Mouse (Mus musculus) testis, adult 2 months (tissue): ENCODE results near the gene Prdx5. TPM values are rescaled to one million over a fixed set of nuclear protein-coding genes. Genes with fewer than 3 reads are reported as not detected.
"Not testable (repeated sequence)": the region's sequence is repeated elsewhere in the genome, so short reads cannot be mapped to it uniquely, and the experiment has no call there.

Experiments used
- H3K27ac ChIP-seq: fragments of 200-500 bp; 2 replicates; pipeline ENCODE4 v1.5.1; 2012; ENCODE audit warnings: low read depth, low read length; ENCODE audit not compliant: control insufficient read depth, insufficient read depth
- H3K27me3 ChIP-seq: fragments of 200-500 bp; 2 replicates; pipeline ENCODE4 v1.6.1; 2012; ENCODE audit warnings: mild to moderate bottlenecking, low read length, moderate library complexity; ENCODE audit not compliant: control insufficient read depth, insufficient read depth
- H3K36me3 ChIP-seq: fragments of 200-500 bp; 2 replicates; pipeline ENCODE4 v1.6.1; 2012; ENCODE audit warnings: mild to moderate bottlenecking, low read length; ENCODE audit not compliant: control insufficient read depth, insufficient read depth
- H3K4me1 ChIP-seq: fragments of 200-500 bp; 2 replicates; pipeline ENCODE4 v1.6.1; 2012; ENCODE audit warnings: low read length; ENCODE audit not compliant: control insufficient read depth, insufficient read depth
- H3K4me3 ChIP-seq: fragments of 200-500 bp; 2 replicates; pipeline ENCODE4 v1.5.1; 2012; ENCODE audit warnings: low read depth, mild to moderate bottlenecking, low read length, moderate library complexity, mixed read lengths; ENCODE audit not compliant: control insufficient read depth
- CTCF ChIP-seq: fragments of 200-500 bp; IDR thresholded peaks from 2 replicates; pipeline ENCODE4 v1.5.1; 2012; ENCODE audit warnings: low read depth, mild to moderate bottlenecking, inconsistent platforms, low read length, moderate library complexity; ENCODE audit not compliant: control insufficient read depth, insufficient read depth, insufficient replicate concordance
- POLR2A ChIP-seq: fragments of 200-500 bp; IDR thresholded peaks from 2 replicates; pipeline ENCODE4 v1.6.1; 2012; ENCODE audit warnings: low read depth, mild to moderate bottlenecking, inconsistent platforms, low read length, moderate library complexity; ENCODE audit not compliant: control insufficient read depth
- polyA plus RNA-seq: library from polyadenylated mRNA; depleted of rRNA; stranded (reverse); fragments of >200 nt; gene quantifications from 2 replicates; pipeline ENCODE4 v1.2.3, GENCODE M21; 2012

Prdx5 gene
- polyA plus RNA-seq, 1 experiment: 120 TPM

GRCm38 (mm10) chr19:6905498-6906159, 4.3 kb downstream of the Prdx5 start:
- TF ChIP-seq CTCF (no peak), POLR2A (no peak)
- no peaks in the 10 kb centered on the region for H3K27me3 ChIP-seq
- H3K4me1 ChIP-seq: peaks cover 18% of the 10 kb centered on the region
- H3K27ac ChIP-seq: no peak overlapping the region
- H3K36me3 ChIP-seq: no peaks in the 10 kb centered on the region; the same call in 1 of the 2 replicates
- H3K4me3 ChIP-seq: no peak overlapping the region

GRCm38 (mm10) chr19:6904846-6905245, 5.1 kb downstream of the Prdx5 start:
- Histone ChIP-seq H3K4me3 (no peak overlapping the region), H3K36me3 (no peaks in the 10 kb centered on the region; the same call in 1 of the 2 replicates), H3K4me1 (peaks cover 15% of the 10 kb centered on the region), H3K27me3 (no peaks in the 10 kb centered on the region), H3K27ac (no peak overlapping the region)
- TF ChIP-seq CTCF (no peak), POLR2A (no peak)

GRCm38 (mm10) chr19:6903031-6903430, 6.9 kb downstream of the Prdx5 start:
- Histone ChIP-seq H3K27me3 (no peaks in the 10 kb centered on the region), H3K36me3 (no peaks in the 10 kb centered on the region; the same call in 1 of the 2 replicates), H3K27ac (no peak overlapping the region), H3K4me3 (no peak overlapping the region), H3K4me1 (peaks cover 7% of the 10 kb centered on the region)
- no peak for TF ChIP-seq POLR2A
- TF ChIP-seq CTCF: no peak

- no peaks in the 10 kb centered on the region for H3K27me3 ChIP-seq
- no peak overlapping the region for H3K27ac ChIP-seq
- no peak overlapping the region for H3K4me3 ChIP-seq
- H3K4me1 ChIP-seq: no peaks in the 10 kb centered on the region
- TF ChIP-seq CTCF: no peak
- no peak for TF ChIP-seq POLR2A
- no peaks in the 10 kb centered on the region for H3K36me3 ChIP-seq
These were observed 10.3 kb downstream of the Prdx5 start for GRCm38 (mm10) chr19:6899641-6900040.

- H3K27ac ChIP-seq, H3K36me3 ChIP-seq, H3K4me3 ChIP-seq, H3K4me1 ChIP-seq, H3K27me3 ChIP-seq: not testable (repeated sequence)
These were observed 14.1 kb downstream of the Prdx5 start for GRCm38 (mm10) chr19:6895608-6896305.

GRCm38 (mm10) chr19:6893731-6894451, 16.0 kb downstream of the Prdx5 start:
- no peaks in the 10 kb centered on the region for H3K27me3 ChIP-seq
- H3K36me3 ChIP-seq: no peaks in the 10 kb centered on the region
- no peak overlapping the region for H3K27ac ChIP-seq
- no peak overlapping the region for H3K4me3 ChIP-seq
- TF ChIP-seq POLR2A (no peak), CTCF (no peak)
- H3K4me1 ChIP-seq: peaks cover 2% of the 10 kb centered on the region; the same call in 1 of the 2 replicates

GRCm38 (mm10) chr19:6892512-6892911, 17.4 kb downstream of the Prdx5 start:
- Histone ChIP-seq H3K27me3 (no peaks in the 10 kb centered on the region), H3K4me3 (no peak overlapping the region), H3K36me3 (no peaks in the 10 kb centered on the region), H3K4me1 (peaks cover 2% of the 10 kb centered on the region; the same call in 1 of the 2 replicates), H3K27ac (no peak overlapping the region)
- TF ChIP-seq CTCF (no peak), POLR2A (no peak)
